Mouse (Mus musculus) midbrain, embryonic 15.5 days (tissue): Measurements from ENCODE around the gene Zdhhc13. TPM values are rescaled to one million over a fixed set of nuclear protein-coding genes. Genes with fewer than 3 reads are reported as not detected.
A peak's percentile ranks its signal among the peaks of the same experiment; 100 is the strongest.

Experiments
- ATAC-seq: fragments of 200-750 bp; cut with Nextera tagmentation; replicated peaks from 2 replicates; pipeline ENCODE4 v1.8.0; 2017; ENCODE audit warnings: moderate TSS enrichment
- H3K27ac ChIP-seq: fragments of 300-500 bp; sonication (generic); 2 replicates; pipeline ENCODE4 v1.5.1; 2015; ENCODE audit warnings: mild to moderate bottlenecking, inconsistent platforms
- H3K27me3 ChIP-seq: fragments of 300-500 bp; sonication (generic); replicated peaks from 2 replicates; pipeline ENCODE4 v1.6.1; 2015; ENCODE audit warnings: inconsistent platforms
- H3K36me3 ChIP-seq: fragments of 300-500 bp; sonication (generic); replicated peaks from 2 replicates; pipeline ENCODE4 v1.6.1; 2015; ENCODE audit warnings: inconsistent platforms
- H3K4me1 ChIP-seq: fragments of 300-500 bp; sonication (generic); 2 replicates; pipeline ENCODE4 v1.6.1; 2015; ENCODE audit warnings: inconsistent platforms
- H3K4me2 ChIP-seq: fragments of 300-500 bp; sonication (generic); 2 replicates; pipeline ENCODE4 v1.6.1; 2015; ENCODE audit warnings: inconsistent platforms, mild to moderate bottlenecking, moderate library complexity
- H3K4me3 ChIP-seq: fragments of 300-500 bp; sonication (generic); 2 replicates; pipeline ENCODE4 v1.5.1; 2015; ENCODE audit warnings: mild to moderate bottlenecking, inconsistent platforms
- H3K9ac ChIP-seq: fragments of 300-500 bp; sonication (generic); 2 replicates; pipeline ENCODE4 v1.6.1; 2015; ENCODE audit warnings: mild to moderate bottlenecking, inconsistent platforms
- H3K9me3 ChIP-seq: fragments of 300-500 bp; sonication (generic); 2 replicates; pipeline ENCODE4 v1.6.1; 2016; ENCODE audit warnings: inconsistent platforms
- WGBS: fragments of 180-500 bp; shearing (Covaris S2); methylation state at CpG from one replicate; pipeline ENCODE4 v1.1.7; 2015; ENCODE audit warnings: mixed read lengths; 5-methylcytosine and 5-hydroxymethylcytosine counted together
- polyA plus RNA-seq: library from polyadenylated mRNA; unstranded; fragments of >200 nt; fragmentation: Nextera tagmentation; extraction: Ambion mirVana; gene quantifications from 2 replicates; pipeline ENCODE4 v1.2.1, GENCODE M21; 2015

Gene Zdhhc13
- polyA plus RNA-seq, 1 experiment from 2014 or later = 38.7 TPM

- no peak overlapping the region for H3K27ac ChIP-seq
- peaks cover 18% of the 10 kb centered on the region for H3K27me3 ChIP-seq
- no peak overlapping the region for H3K4me3 ChIP-seq
- H3K36me3 ChIP-seq = no peaks in the 10 kb centered on the region
- 84% methylated on average over 1 of the region's 1 CpGs for WGBS
- H3K4me2 ChIP-seq = no peak overlapping the region
- H3K9ac ChIP-seq = no peak overlapping the region
- ATAC-seq = no peak
- peaks cover 12% of the 10 kb centered on the region for H3K4me1 ChIP-seq
- H3K9me3 ChIP-seq = no peaks in the 10 kb centered on the region
Observed at GRCm38 (mm10) chr7:48832735-48833134, 43.9 kb downstream of the Zdhhc13 start.

- Histone ChIP-seq H3K27ac (0 out of 2 replicates have a peak overlapping the region, but pooled peaks have one; percentile 21), H3K4me1 (peaks cover 12% of the 10 kb centered on the region), H3K27me3 (peaks cover 25% of the 10 kb centered on the region), H3K9me3 (no peaks in the 10 kb centered on the region), H3K36me3 (no peaks in the 10 kb centered on the region), H3K4me3 (no peak overlapping the region), H3K9ac (no peak overlapping the region), H3K4me2 (no peak overlapping the region)
- WGBS = 38% methylated on average over 4 of the region's 4 CpGs
- ATAC-seq = peak; percentile 49
Observed at GRCm38 (mm10) chr7:48834371-48834970, 45.7 kb downstream of the Zdhhc13 start.

- Histone ChIP-seq H3K36me3 (no peaks in the 10 kb centered on the region), H3K4me1 (peaks cover 12% of the 10 kb centered on the region), H3K27me3 (peaks cover 31% of the 10 kb centered on the region), H3K4me2 (no peak overlapping the region), H3K9me3 (no peaks in the 10 kb centered on the region), H3K27ac (0 out of 2 replicates have a peak overlapping the region, but pooled peaks have one; percentile 21), H3K4me3 (no peak overlapping the region), H3K9ac (no peak overlapping the region)
- ATAC-seq = peak; percentile 67
- 35% methylated on average over 12 of the region's 12 CpGs for WGBS
Observed at GRCm38 (mm10) chr7:48834989-48835626, 46.3 kb downstream of the Zdhhc13 start.

GRCm38 (mm10) chr7:48836949-48837348 lies 48.1 kb downstream of the Zdhhc13 start:
- WGBS = 85% methylated on average over 6 of the region's 6 CpGs
- Histone ChIP-seq H3K27me3 (peaks cover 32% of the 10 kb centered on the region), H3K9me3 (no peaks in the 10 kb centered on the region)

GRCm38 (mm10) chr7:48838434-48838833 lies 49.6 kb downstream of the Zdhhc13 start:
- no peaks in the 10 kb centered on the region for H3K9me3 ChIP-seq
- no peak for ATAC-seq
- H3K4me3 ChIP-seq = no peak overlapping the region
- no peak overlapping the region for H3K9ac ChIP-seq
- peaks cover 24% of the 10 kb centered on the region for H3K27me3 ChIP-seq
- H3K27ac ChIP-seq = no peak overlapping the region
- 66% methylated on average over 2 of the region's 2 CpGs for WGBS
- no peaks in the 10 kb centered on the region for H3K36me3 ChIP-seq
- peaks cover 12% of the 10 kb centered on the region for H3K4me1 ChIP-seq
- no peak overlapping the region for H3K4me2 ChIP-seq

More at GRCm38 (mm10) chr7:48836949-48837348, 48.1 kb downstream of the Zdhhc13 start:
- Histone ChIP-seq H3K4me3 (no peak overlapping the region), H3K9ac (no peak overlapping the region), H3K27ac (no peak overlapping the region), H3K36me3 (no peaks in the 10 kb centered on the region), H3K4me1 (peaks cover 12% of the 10 kb centered on the region), H3K4me2 (no peak overlapping the region)
- no peak for ATAC-seq

- no peak for ATAC-seq
- no peaks in the 10 kb centered on the region for H3K36me3 ChIP-seq
- no peaks in the 10 kb centered on the region for H3K9me3 ChIP-seq
- H3K27ac ChIP-seq = no peak overlapping the region
- H3K4me2 ChIP-seq = no peak overlapping the region
- H3K27me3 ChIP-seq = peaks cover 20% of the 10 kb centered on the region
- H3K4me3 ChIP-seq = no peak overlapping the region
- WGBS = 80% methylated on average over 2 of the region's 2 CpGs
- no peak overlapping the region for H3K9ac ChIP-seq
- H3K4me1 ChIP-seq = peaks cover under 1% of the 10 kb centered on the region
Observed at GRCm38 (mm10) chr7:48840545-48840944, 51.7 kb downstream of the Zdhhc13 start.

GRCm38 (mm10) chr7:48841538-48841937 lies 52.7 kb downstream of the Zdhhc13 start:
- peaks cover 20% of the 10 kb centered on the region for H3K27me3 ChIP-seq
- WGBS = 75% methylated on average over 4 of the region's 4 CpGs

GRCm38 (mm10) chr7:48842353-48842752 lies 53.5 kb downstream of the Zdhhc13 start:
- no peak overlapping the region for H3K4me3 ChIP-seq
- H3K9me3 ChIP-seq = no peaks in the 10 kb centered on the region
- peaks cover 15% of the 10 kb centered on the region; the same call in 1 of the 2 replicates for H3K27me3 ChIP-seq
- WGBS = 81% methylated on average over 3 of the region's 3 CpGs
- H3K9ac ChIP-seq = no peak overlapping the region
- H3K4me2 ChIP-seq = no peak overlapping the region
- H3K36me3 ChIP-seq = no peaks in the 10 kb centered on the region
- no peak overlapping the region for H3K27ac ChIP-seq
- ATAC-seq = no peak
- no peaks in the 10 kb centered on the region for H3K4me1 ChIP-seq

More at GRCm38 (mm10) chr7:48841538-48841937, 52.7 kb downstream of the Zdhhc13 start:
- ATAC-seq = no peak
- Histone ChIP-seq H3K4me2 (no peak overlapping the region), H3K9me3 (no peaks in the 10 kb centered on the region), H3K4me1 (no peaks in the 10 kb centered on the region), H3K36me3 (no peaks in the 10 kb centered on the region), H3K27ac (no peak overlapping the region), H3K9ac (no peak overlapping the region), H3K4me3 (no peak overlapping the region)

- WGBS = 92% methylated on average over 5 of the region's 5 CpGs
- peaks cover 12% of the 10 kb centered on the region; the same call in 1 of the 2 replicates for H3K27me3 ChIP-seq
- H3K9ac ChIP-seq = no peak overlapping the region
- H3K9me3 ChIP-seq = no peaks in the 10 kb centered on the region
- no peak overlapping the region for H3K4me2 ChIP-seq
- H3K4me1 ChIP-seq = no peaks in the 10 kb centered on the region
- H3K36me3 ChIP-seq = no peaks in the 10 kb centered on the region
- H3K27ac ChIP-seq = no peak overlapping the region
- H3K4me3 ChIP-seq = no peak overlapping the region
- no peak for ATAC-seq
Observed at GRCm38 (mm10) chr7:48843541-48843940, 54.7 kb downstream of the Zdhhc13 start.

GRCm38 (mm10) chr7:48845213-48845973 lies 56.6 kb downstream of the Zdhhc13 start:
- Histone ChIP-seq H3K4me1 (no peaks in the 10 kb centered on the region), H3K9me3 (no peaks in the 10 kb centered on the region), H3K4me3 (no peak overlapping the region), H3K27me3 (no peaks in the 10 kb centered on the region; the same call in 1 of the 2 replicates), H3K4me2 (no peak overlapping the region), H3K36me3 (no peaks in the 10 kb centered on the region), H3K9ac (no peak overlapping the region), H3K27ac (no peak overlapping the region)
- WGBS = 95% methylated on average over 12 of the region's 12 CpGs
- no peak for ATAC-seq

GRCm38 (mm10) chr7:48846755-48847154 lies 58.0 kb downstream of the Zdhhc13 start:
- Histone ChIP-seq H3K27me3 (no peaks in the 10 kb centered on the region; the same call in 1 of the 2 replicates), H3K27ac (no peak overlapping the region), H3K4me2 (no peak overlapping the region), H3K36me3 (no peaks in the 10 kb centered on the region), H3K4me1 (peaks cover 2% of the 10 kb centered on the region; the same call in 1 of the 2 replicates), H3K9me3 (no peaks in the 10 kb centered on the region), H3K9ac (no peak overlapping the region), H3K4me3 (no peak overlapping the region)
- no peak for ATAC-seq
- 60% methylated on average over 6 of the region's 6 CpGs for WGBS
